Mouse (Mus musculus) heart, embryonic 15.5 days (tissue): ENCODE measurements around the gene Atf5. TPM values are rescaled to one million over a fixed set of nuclear protein-coding genes. Genes with fewer than 3 reads are reported as not detected.

Experiments used
- ATAC-seq: fragments of 200-750 bp; cut with Nextera tagmentation; replicated peaks from 2 replicates; pipeline ENCODE4 v1.8.0; 2017; ENCODE audit warnings: low read depth, moderate TSS enrichment; ENCODE audit not compliant: insufficient number of reproducible peaks, insufficient read depth, low FRiP score
- H3K27ac ChIP-seq: fragments of 300-500 bp; sonication (generic); 2 replicates; pipeline ENCODE4 v1.5.1; 2015; ENCODE audit warnings: mild to moderate bottlenecking, inconsistent platforms
- H3K27me3 ChIP-seq: fragments of 300-500 bp; sonication (generic); 2 replicates; pipeline ENCODE4 v1.6.1; 2015; ENCODE audit warnings: inconsistent platforms
- H3K36me3 ChIP-seq: fragments of 300-500 bp; sonication (generic); 2 replicates; pipeline ENCODE4 v1.6.1; 2015; ENCODE audit warnings: mild to moderate bottlenecking, inconsistent platforms
- H3K4me1 ChIP-seq: fragments of 300-500 bp; sonication (generic); replicated peaks from 2 replicates; pipeline ENCODE4 v1.6.1; 2015; ENCODE audit warnings: inconsistent platforms
- H3K4me2 ChIP-seq: fragments of 300-500 bp; sonication (generic); 2 replicates; pipeline ENCODE4 v1.6.1; 2015; ENCODE audit warnings: inconsistent platforms, mild to moderate bottlenecking, moderate library complexity
- H3K4me3 ChIP-seq: fragments of 300-500 bp; sonication (generic); 2 replicates; pipeline ENCODE4 v1.5.1; 2015; ENCODE audit warnings: mild to moderate bottlenecking, inconsistent platforms
- H3K9ac ChIP-seq: fragments of 300-500 bp; sonication (generic); 2 replicates; pipeline ENCODE4 v1.6.1; 2015; ENCODE audit warnings: mild to moderate bottlenecking, inconsistent platforms
- H3K9me3 ChIP-seq: fragments of 300-500 bp; sonication (generic); replicated peaks from 2 replicates; pipeline ENCODE4 v1.6.1; 2016; ENCODE audit warnings: inconsistent platforms
- WGBS: fragments of 180-500 bp; shearing (Covaris S2); methylation state at CpG from one replicate; pipeline ENCODE4 v1.1.7; 2015; ENCODE audit warnings: mixed read lengths; 5-methylcytosine and 5-hydroxymethylcytosine counted together
- polyA plus RNA-seq: library from polyadenylated mRNA; unstranded; fragments of >200 nt; fragmentation: Nextera tagmentation; extraction: Ambion mirVana; gene quantifications from 2 replicates; pipeline ENCODE4 v1.2.1, GENCODE M21; 2015

Atf5 gene
- polyA plus RNA-seq, 1 experiment from 2014 or later: 2.5 TPM

DNA sequence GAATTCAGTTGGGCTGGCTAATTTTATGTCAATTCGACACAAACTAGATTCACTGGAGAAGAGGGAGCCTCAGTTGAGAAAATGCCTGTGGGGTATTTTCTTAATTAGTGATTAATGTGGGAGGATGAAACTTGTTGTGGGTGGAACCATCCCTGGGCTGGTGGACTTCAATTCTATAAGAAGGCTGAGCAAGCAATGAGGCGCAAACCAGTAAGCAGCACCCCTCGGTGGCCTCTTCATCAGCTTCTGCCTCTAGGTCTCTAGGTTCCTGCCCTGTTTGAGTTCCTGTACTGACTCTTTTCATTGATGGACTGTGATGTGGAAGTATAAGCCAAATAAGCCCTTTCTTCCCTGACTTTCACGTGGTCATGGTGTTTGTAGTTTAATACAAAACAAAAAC, 6.1 kb downstream of the Atf5 start:
- Histone ChIP-seq H3K4me1 (peaks cover 8% of the 10 kb centered on the region), H3K27me3 (no peaks in the 10 kb centered on the region), H3K4me2 (no peak overlapping the region), H3K27ac (no peak overlapping the region), H3K9ac (no peak overlapping the region), H3K4me3 (no peak overlapping the region), H3K9me3 (no peaks in the 10 kb centered on the region), H3K36me3 (peaks cover 5% of the 10 kb centered on the region; the same call in 1 of the 2 replicates)
- 81% methylated on average over 4 of the region's 4 CpGs for WGBS
- no peak for ATAC-seq

DNA sequence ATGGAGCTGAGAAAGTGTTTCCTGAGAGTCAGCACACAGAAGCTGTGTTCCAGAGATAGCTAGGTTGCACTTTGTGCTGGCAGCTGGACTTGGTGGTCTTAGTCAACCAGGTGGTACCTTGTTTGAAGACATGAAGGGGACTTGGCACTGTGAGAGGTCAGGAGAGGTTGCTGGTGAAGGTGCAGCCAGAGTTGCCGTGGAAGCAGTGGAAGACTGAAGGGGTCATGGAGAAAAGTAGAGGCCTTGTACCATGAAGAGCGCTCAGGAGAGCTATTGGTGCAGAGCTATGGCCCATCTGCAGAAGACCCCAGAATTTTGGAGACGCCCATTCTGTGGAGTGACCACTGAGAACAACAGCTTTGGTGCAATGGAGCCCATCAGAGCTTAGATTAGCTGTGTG, 7.0 kb downstream of the Atf5 start:
- H3K27me3 ChIP-seq: no peaks in the 10 kb centered on the region
- H3K27ac ChIP-seq: no peak overlapping the region
- H3K4me3 ChIP-seq: no peak overlapping the region
- H3K9me3 ChIP-seq: no peaks in the 10 kb centered on the region
- no peak for ATAC-seq
- peaks cover 5% of the 10 kb centered on the region; the same call in 1 of the 2 replicates for H3K36me3 ChIP-seq
- no peaks in the 10 kb centered on the region for H3K4me1 ChIP-seq
- H3K9ac ChIP-seq: no peak overlapping the region
- no peak overlapping the region for H3K4me2 ChIP-seq
- 83% methylated on average over 3 of the region's 3 CpGs for WGBS

DNA sequence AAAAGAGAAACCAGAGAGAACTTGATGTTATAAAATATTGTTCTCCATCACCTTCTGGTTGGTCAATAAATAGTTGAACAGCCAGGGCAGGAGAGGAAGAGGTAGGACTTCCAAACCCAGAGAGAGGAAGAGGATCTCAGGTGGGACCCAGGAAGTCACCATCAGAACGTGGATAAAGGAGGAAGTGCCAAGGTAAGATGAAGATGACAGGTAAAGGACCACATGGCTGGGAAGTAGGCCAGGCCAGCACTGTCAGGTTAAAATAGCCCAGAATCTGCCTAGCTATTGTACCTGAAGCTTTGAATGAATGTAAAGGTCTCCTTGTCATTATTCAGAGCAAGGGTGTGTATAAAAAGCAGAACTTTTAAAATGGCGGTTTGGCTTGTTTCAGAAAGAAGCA, 7.5 kb downstream of the Atf5 start:
- 79% methylated on average over 2 of the region's 2 CpGs for WGBS
- ATAC-seq: no peak
- Histone ChIP-seq H3K9me3 (no peaks in the 10 kb centered on the region), H3K4me2 (no peak overlapping the region), H3K27me3 (no peaks in the 10 kb centered on the region), H3K4me3 (no peak overlapping the region), H3K27ac (no peak overlapping the region), H3K36me3 (peaks cover 5% of the 10 kb centered on the region; the same call in 1 of the 2 replicates), H3K9ac (no peak overlapping the region), H3K4me1 (no peaks in the 10 kb centered on the region)

DNA sequence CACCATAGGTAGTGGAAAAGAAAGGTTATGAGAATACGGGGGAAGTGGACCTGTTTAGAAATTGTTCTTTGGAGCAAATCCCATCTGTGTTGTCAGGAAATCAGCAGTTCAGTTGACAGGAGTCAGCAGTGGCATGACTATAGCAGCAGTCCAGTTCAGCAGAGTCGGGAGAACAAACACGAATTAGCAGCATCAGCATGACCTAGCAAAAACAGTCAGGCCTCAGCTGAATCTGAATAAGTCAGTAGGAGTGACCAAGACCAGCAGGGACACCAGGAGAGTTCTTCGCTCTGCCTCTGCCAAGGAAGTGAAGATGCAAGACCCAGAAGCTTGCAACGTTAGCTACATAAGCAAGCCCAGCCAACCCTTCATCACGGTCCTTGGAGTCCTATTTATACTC, 23.7 kb downstream of the Atf5 start:
- WGBS: 78% methylated on average over 6 of the region's 6 CpGs
- H3K27ac ChIP-seq: no peak overlapping the region
- no peaks in the 10 kb centered on the region for H3K36me3 ChIP-seq
- no peak overlapping the region for H3K9ac ChIP-seq
- peaks cover 4% of the 10 kb centered on the region; the same call in 1 of the 2 replicates for H3K9me3 ChIP-seq
- no peak overlapping the region for H3K4me2 ChIP-seq
- H3K27me3 ChIP-seq: 0 out of 2 replicates have a peak, but pooled peaks cover 3% of the 10 kb centered on the region
- ATAC-seq: no peak
- H3K4me1 ChIP-seq: no peaks in the 10 kb centered on the region
- no peak overlapping the region for H3K4me3 ChIP-seq

DNA sequence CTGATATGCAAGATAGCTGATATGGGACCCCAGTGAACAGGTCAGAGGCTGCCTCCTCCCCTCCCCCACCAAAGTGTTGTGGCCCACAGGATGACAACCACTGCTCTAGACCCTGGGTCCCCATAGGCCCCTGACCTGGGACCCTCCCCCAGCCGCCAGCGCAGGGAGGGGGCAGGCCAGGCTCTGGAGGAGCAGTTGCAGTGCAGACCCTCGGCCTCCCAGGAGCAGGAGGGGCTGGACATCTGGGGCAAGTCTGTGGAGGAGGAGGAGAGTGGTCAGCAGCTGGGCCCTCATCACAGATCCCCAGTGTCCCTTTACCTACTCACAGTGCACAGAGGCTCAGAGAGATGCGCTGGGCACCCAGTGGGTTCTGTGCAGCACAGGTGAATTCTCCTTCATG, 26.4 kb downstream of the Atf5 start:
- no peak overlapping the region for H3K27ac ChIP-seq
- 0 out of 2 replicates have a peak, but pooled peaks cover 4% of the 10 kb centered on the region for H3K9me3 ChIP-seq
- no peak for ATAC-seq
- WGBS: 52% methylated on average over 4 of the region's 4 CpGs
- no peaks in the 10 kb centered on the region for H3K4me1 ChIP-seq
- no peak overlapping the region for H3K4me3 ChIP-seq
- H3K36me3 ChIP-seq: no peaks in the 10 kb centered on the region
- H3K9ac ChIP-seq: no peak overlapping the region
- 0 out of 2 replicates have a peak, but pooled peaks cover 3% of the 10 kb centered on the region for H3K27me3 ChIP-seq
- no peak overlapping the region for H3K4me2 ChIP-seq

DNA sequence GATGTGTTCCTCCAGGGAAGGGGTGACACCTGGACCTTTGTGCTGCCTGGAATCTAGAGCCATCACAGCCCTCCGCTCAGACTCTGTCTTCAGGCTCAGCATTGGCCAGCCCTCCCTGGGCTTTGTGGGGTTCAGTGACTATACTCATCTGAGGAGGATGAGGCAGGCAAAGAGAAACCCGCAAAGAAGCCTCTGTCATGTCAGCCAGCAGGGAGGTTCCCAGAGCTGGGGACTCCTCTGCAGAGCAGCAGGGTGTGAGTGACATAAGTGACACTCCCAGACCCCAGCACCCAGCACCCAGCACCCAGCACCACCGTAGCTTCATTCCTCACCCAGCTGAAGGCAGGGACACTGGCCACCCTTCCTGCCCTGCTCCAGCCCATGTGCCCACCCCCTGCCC, 26.9 kb downstream of the Atf5 start:
- no peaks in the 10 kb centered on the region for H3K36me3 ChIP-seq
- no peaks in the 10 kb centered on the region for H3K4me1 ChIP-seq
- 0 out of 2 replicates have a peak, but pooled peaks cover 4% of the 10 kb centered on the region for H3K9me3 ChIP-seq
- ATAC-seq: no peak
- H3K27ac ChIP-seq: no peak overlapping the region
- no peak overlapping the region for H3K4me2 ChIP-seq
- H3K9ac ChIP-seq: no peak overlapping the region
- WGBS: 59% methylated on average over 3 of the region's 3 CpGs
- H3K4me3 ChIP-seq: no peak overlapping the region
- 0 out of 2 replicates have a peak, but pooled peaks cover 3% of the 10 kb centered on the region for H3K27me3 ChIP-seq

GRCm38 (mm10) chr7:44780101-44780500, 36.4 kb downstream of the Atf5 start:
- no peaks in the 10 kb centered on the region for H3K4me1 ChIP-seq
- H3K27me3 ChIP-seq: no peaks in the 10 kb centered on the region
- no peak overlapping the region for H3K9ac ChIP-seq
- no peak overlapping the region for H3K4me2 ChIP-seq
- no peaks in the 10 kb centered on the region for H3K9me3 ChIP-seq
- peaks cover 19% of the 10 kb centered on the region; the same call in 1 of the 2 replicates for H3K36me3 ChIP-seq
- no peak overlapping the region for H3K27ac ChIP-seq
- WGBS: 77% methylated on average over 8 of the region's 8 CpGs
- no peak for ATAC-seq
- H3K4me3 ChIP-seq: no peak overlapping the region

- no peak overlapping the region for H3K4me3 ChIP-seq
- no peaks in the 10 kb centered on the region for H3K4me1 ChIP-seq
- no peak overlapping the region for H3K9ac ChIP-seq
- H3K4me2 ChIP-seq: no peak overlapping the region
- H3K27me3 ChIP-seq: no peaks in the 10 kb centered on the region
- 90% methylated on average over 9 of the region's 9 CpGs for WGBS
- no peaks in the 10 kb centered on the region for H3K9me3 ChIP-seq
- no peak for ATAC-seq
- H3K27ac ChIP-seq: no peak overlapping the region
- H3K36me3 ChIP-seq: peaks cover 41% of the 10 kb centered on the region
These were observed 39.5 kb downstream of the Atf5 start for GRCm38 (mm10) chr7:44776849-44777498.

DNA sequence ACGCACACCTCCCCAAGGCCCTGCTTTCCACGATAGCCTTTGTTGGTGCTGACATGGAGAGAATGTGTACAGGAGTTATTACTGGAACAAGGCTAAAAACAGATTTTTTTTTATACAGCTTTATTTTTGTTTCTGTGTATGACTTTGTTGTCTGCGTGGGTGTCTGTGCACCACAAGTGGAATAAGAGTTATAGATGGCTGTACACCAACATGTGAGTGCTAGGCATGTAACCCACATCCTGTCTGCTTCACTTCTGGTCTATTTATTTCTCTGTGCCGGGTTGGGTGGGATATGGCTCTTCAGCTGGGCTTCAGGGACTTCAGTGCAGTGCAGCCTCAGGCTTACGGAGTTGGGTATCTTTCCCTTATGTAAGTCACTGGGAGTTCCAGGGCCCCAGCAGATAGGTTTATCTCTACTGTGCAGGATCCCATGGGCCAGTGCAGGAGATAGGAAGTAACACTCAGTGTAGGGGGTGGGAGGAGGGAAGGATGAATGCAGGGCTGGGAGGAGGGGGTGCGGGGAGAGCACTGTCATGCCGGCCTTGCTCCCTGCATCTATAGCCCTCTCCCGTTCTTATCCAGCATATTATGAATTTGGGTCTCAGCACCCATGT, 43.8 kb downstream of the Atf5 start:
- no peak overlapping the region for H3K4me3 ChIP-seq
- no peaks in the 10 kb centered on the region for H3K9me3 ChIP-seq
- H3K36me3 ChIP-seq: peaks cover 67% of the 10 kb centered on the region
- 78% methylated on average over 8 of the region's 8 CpGs for WGBS
- H3K4me2 ChIP-seq: no peak overlapping the region
- no peak for ATAC-seq
- H3K27me3 ChIP-seq: no peaks in the 10 kb centered on the region
- no peak overlapping the region for H3K27ac ChIP-seq
- H3K9ac ChIP-seq: no peak overlapping the region
- no peaks in the 10 kb centered on the region for H3K4me1 ChIP-seq

- WGBS: 15% methylated on average over 6 of the region's 6 CpGs
- H3K27ac ChIP-seq: no peak overlapping the region
- H3K27me3 ChIP-seq: no peaks in the 10 kb centered on the region
- H3K4me3 ChIP-seq: no peak overlapping the region
- H3K36me3 ChIP-seq: peaks cover 67% of the 10 kb centered on the region
- no peak overlapping the region for H3K4me2 ChIP-seq
- ATAC-seq: no peak
- no peaks in the 10 kb centered on the region for H3K9me3 ChIP-seq
- H3K9ac ChIP-seq: no peak overlapping the region
- no peaks in the 10 kb centered on the region for H3K4me1 ChIP-seq
These were observed 46.3 kb downstream of the Atf5 start for GRCm38 (mm10) chr7:44770046-44770578.

- H3K27me3 ChIP-seq: no peaks in the 10 kb centered on the region
- H3K9me3 ChIP-seq: no peaks in the 10 kb centered on the region
- H3K27ac ChIP-seq: no peak overlapping the region
- H3K36me3 ChIP-seq: peaks cover 63% of the 10 kb centered on the region
- no peak for ATAC-seq
- H3K4me2 ChIP-seq: no peak overlapping the region
- H3K4me1 ChIP-seq: no peaks in the 10 kb centered on the region
- H3K4me3 ChIP-seq: no peak overlapping the region
- WGBS: 84% methylated on average over 5 of the region's 5 CpGs
- H3K9ac ChIP-seq: no peak overlapping the region
These were observed 48.3 kb downstream of the Atf5 start for GRCm38 (mm10) chr7:44768129-44768528.
